Mouse (Mus musculus): ENCODE results near the gene Tom1.
A peak's percentile ranks its signal among the peaks of the same experiment; 100 is the strongest.

Gene Tom1

GRCm38 (mm10) chr8:75046303-75046702 lies 12.8 kb downstream of the Tom1 start:
- DNase-seq: peak; percentile 30

DNA sequence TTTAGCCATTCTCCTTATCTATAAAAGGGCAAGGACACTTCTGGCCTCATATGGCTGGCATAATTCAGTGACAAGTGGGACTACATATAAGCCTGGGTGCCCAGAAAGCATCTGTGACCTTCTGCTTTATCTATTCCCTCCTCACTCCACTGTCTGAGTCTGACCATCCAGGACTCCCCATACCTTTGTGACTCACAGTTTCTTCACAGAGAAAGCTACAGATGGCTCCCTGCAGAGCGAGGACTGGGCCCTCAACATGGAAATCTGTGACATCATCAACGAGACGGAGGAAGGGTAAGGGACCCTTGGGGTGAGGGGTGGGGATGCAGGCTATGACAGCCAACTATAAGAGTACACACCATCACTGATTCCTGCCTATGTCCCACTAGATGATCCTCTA lies 14.3 kb downstream of the Tom1 start:
- DNase-seq: no peak

DNA sequence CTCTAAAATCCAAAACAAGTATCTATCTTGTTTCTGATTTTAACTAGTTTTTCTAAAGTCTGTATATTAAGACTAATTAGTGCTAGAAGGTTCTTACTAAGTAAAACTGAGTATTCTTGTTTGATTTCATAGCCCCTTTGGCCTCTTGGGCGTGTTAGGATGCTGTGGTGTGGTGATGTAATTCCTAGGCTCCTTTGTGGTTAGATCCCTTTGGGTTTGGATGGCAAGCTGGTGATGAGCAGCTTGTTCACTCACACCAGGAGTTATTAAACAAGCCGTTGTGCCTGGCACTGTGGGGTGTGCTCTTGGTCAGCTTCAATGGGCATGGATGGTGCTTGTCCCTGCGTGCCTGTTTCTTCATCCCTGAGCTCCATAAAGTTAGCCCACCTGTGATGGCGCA lies 19.8 kb downstream of the Tom1 start:
- DNase-seq: no peak

DNA sequence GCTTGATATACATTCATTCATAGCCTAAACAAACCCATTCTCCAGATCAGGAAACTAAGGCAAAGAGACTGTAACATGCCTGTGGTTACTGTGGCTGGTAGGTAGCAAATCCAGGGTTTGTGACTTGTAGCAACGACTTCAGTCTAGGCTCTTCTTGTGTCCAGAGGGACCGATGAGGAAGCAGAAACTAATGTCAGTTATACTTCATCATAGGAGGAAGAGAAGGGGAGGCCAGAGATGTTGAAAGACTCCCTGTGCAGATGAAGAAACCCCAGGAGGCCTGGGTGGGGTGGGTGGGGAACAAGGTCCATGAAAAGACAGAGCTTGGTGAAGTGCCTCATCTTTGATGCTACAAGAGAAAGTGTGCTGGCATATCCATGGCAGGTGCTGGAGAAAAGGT lies 22.2 kb downstream of the Tom1 start:
- no peak for DNase-seq

DNA sequence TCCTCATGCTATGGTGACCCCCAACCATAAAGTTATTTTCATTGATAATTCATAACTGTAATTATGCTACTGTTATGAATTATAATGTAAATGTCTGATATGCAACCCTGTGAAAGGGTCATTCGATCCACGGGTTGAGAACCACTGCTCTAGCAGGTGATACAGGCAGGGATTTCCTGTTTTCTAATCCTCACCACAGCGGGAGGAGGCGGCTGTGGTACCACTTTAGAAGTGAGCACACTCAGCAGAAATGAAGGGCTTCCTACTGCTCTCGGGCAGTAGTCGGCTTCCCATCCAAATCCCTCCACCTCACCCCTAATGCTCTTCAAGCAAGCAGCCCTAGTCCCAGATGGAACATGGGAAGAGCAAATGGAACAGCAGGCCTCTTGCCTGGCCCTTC lies 26.5 kb downstream of the Tom1 start:
- DNase-seq: no peak

- DNase-seq: no peak
These were observed 27.3 kb downstream of the Tom1 start for GRCm38 (mm10) chr8:75060815-75061214.

DNA sequence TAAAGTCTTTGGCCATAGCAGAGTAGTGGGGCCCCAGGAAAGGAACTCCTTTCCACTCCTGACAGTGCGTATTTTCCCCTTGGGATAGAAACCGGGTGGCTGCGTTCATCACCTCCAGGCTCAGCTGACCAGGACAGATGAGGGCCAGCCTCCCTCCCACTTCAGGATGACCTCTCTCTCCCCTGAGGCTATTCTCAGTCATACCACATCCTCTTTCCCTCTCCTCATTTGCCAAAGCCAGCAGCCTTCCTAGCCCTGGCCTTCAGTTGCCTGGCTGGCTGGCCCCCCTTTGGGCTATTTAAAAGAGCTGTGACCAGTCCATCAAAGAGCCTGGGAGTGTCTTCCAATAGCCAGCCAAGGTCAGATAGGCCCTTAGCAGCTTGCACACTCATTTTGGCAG lies 29.8 kb downstream of the Tom1 start:
- no peak for DNase-seq

DNA sequence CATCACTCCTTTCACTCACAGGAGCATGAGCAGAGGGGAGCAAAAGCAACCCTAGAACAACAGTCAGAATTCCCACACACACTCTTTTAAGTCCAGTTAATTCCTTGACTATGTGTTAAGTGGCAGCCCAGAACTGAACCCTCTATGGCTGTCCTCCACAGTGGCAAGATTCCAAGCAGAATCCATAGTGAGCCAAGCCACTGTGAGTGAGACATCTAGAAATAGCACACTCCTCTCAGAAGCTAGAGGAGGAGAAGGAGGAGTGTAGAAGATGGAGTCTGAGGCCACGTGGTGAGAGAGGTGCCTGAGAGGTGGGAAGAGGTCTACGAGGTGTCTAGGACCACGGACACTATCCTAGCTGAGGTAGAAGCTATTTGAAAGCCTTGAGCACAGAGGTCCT lies 31.3 kb downstream of the Tom1 start:
- no peak for DNase-seq

- DNase-seq: no peak
These were observed 33.8 kb downstream of the Tom1 start for GRCm38 (mm10) chr8:75067287-75067686.

DNA sequence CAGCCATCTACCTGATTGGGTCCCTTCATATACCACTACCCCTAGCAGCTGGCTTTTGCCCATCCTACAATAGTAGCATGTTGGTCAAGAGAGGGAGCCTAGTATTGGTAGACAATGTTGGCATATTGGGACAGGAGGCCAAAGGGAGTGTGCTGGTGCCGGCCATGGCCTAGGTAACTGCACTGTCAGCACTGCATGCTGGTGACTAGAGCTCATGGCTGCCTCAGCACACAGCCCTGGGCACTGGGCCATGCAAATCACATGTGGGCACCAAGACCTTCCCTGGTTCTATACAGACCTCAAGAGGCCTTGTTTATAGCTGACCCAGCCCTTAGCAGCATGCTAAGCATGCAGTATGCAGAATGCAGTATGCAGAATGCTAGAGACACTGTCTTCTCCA lies 36.8 kb downstream of the Tom1 start:
- DNase-seq: no peak

GRCm38 (mm10) chr8:75071627-75072346 lies 38.3 kb downstream of the Tom1 start:
- peak; percentile 74 for DNase-seq

GRCm38 (mm10) chr8:75074876-75075275 lies 41.4 kb downstream of the Tom1 start:
- DNase-seq: no peak

DNA sequence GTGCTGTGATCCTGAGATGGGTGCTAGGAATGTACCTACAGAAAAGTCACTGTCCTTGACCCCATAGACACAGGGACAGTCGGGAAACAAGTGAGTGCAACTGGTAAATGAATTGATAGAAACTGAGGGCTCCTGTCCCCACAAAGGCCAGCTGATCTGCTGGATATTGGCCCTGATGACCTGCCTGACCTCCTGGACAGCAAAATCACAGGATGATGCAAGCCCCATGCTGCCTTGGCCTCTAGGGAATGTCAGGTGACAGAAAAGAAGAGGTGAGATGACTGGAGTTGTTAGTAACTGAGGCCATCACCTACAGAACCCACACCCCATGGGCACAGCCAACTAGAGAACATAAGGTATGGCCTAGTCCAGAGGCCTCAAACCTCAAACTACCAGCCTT lies 44.7 kb downstream of the Tom1 start:
- no peak for DNase-seq

DNA sequence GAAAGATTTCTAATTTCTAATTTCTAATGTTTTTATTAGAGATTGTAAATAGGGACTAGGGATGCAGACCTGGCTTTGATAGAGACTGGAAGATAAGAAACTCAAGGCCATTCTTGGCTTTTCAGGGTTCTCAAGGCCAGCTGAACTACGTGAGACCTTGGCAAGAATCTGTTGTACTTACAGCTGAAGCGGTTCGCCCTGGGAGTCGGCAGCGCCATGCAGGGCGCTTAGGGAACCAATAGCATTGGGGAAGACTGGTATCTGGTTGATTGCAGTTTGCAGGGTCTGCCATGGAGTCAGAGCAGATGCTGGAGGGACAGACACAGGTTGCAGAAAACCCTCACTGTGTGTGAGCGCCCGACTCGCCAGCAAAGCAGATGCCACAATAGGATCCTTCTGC lies 45.3 kb downstream of the Tom1 start:
- DNase-seq: no peak

- no peak for DNase-seq
These were observed 48.0 kb downstream of the Tom1 start for GRCm38 (mm10) chr8:75081364-75082040.

- no peak for DNase-seq
These were observed 48.8 kb downstream of the Tom1 start for GRCm38 (mm10) chr8:75082181-75082805.

DNA sequence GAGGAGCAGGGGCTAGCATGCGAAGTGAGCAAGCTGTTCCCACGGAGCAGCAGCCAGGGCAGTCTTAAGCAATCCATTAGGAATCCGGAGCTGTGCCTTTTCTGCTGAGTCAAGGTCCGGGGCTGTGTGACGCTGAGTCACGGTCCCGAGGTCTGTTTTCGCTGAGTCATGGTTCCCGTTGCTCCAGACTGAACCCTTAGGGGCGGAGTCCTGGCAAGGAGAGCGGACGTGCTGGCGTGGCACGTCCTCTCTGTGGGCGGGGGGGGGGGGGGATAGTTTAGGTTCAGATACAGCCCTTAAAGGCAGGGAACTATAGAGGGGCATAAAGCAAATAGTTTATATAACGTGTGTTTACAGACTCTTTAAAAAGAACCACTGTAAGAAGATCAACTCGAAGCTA lies 50.3 kb downstream of the Tom1 start:
- DNase-seq: peak; percentile 55

DNA sequence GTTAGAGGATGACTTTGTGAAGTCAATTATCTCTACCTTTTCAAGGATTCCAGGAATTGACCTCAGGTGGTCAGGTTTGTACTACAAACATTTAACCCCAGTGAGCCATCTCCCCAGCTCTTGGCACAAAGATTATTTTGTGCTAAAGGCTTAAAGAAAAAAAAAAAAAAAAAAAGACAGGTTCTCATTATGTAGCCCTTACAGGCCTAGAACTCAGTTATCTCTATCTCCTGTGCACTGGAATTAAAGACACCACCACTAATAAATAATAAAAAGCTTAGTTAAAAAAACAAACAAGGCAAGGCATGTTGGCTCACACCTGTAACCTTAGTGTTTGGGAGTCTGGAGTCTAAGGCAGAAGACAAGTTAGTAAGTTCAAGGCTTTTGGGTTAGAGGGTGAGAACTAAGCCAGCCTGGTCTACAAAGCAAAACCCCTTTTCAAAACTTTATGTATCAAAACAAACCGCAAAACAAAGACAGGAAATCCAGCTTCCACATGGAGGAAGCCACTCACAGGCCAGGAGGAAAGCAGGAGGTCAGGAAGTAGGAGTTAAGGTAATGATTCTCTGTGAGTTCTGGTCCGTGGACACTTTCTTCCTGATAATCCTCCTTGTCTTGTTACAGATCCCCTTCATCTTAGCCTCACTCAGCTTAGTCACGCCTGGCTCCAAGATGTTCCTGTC lies 51.0 kb downstream of the Tom1 start:
- DNase-seq: no peak

DNA sequence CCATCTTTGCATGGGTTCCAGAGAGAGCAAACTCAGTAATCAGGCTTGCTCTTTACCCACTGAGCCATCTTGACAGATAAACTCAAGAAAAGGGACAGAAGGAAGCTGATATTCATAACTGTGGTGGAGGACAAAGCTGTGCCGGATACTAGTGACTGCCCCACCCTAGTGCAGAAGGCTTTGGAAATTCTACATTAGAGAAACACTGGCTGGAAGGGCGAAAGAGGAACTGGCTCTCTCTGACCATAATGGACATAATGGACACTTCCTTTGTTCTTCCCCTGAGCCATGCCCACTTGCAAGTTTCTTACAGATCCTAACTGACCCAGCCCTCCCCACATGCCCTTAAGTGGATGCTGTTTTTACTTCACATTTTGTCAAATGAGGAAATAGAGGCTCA lies 52.5 kb downstream of the Tom1 start:
- no peak for DNase-seq

DNA sequence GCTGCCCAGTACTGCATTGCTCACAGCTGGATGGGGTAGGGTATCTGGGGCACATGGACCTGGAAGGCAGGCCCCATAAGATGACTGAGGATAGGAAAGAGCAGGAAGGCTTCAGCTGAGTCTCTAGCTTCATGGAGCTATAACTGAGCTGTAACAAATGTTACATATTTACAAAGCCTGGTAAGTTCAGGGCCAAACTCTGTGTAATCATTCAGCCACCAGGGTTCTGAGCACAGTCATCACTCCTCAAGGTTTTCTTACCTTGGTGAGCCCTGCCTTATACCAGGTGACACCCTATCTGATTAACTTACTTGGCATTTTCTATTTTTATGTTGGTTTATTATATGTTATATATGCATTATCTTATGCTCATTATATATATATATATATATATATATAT lies 53.6 kb downstream of the Tom1 start:
- DNase-seq: no peak

DNA sequence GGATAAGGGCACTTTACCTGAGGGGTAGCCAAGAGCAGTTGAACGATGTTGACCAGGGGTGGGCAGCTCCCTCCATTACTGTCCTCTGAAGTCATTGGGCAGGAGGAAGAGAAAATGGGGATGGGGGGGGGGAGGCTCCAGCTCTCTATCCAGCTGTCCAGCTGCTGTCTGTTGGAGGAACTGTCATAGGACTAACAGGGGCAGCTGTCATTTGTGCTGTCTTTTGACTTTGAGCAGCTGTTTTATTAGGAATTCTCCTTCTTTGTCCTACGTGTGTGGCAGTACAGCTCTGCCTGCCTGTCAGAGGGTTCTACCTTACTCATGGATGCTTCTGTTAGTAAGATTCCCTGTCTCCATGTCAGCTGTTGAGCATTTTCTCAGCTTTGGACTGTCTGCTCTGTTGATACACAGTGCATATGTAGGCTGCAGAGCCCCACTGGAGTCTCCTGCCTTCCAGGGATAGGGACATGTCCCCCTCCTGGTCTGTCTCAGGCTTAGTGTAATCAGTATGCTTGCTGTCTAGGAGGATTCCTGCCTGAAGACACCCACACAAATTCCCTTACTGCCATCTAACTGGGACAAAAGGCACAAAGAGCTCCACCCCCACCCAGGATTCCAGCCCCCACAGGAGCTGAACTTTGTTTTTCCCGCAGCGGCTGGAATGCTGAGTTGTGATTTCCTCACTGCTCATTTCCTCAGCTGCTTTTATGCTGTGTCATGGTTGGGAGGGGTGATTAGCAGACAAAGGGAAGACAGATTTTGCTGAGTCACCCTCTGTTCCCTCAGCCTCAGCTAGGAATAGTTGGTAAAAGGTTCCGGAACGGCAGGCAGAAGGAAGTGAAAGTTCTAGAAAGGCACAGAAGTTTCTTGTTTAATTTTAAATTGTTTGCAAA lies 55.7 kb downstream of the Tom1 start:
- no peak for DNase-seq

GRCm38 (mm10) chr8:75090781-75091365 lies 57.4 kb downstream of the Tom1 start:
- no peak for DNase-seq
